17 mouse cellular contexts compared by ENCODE assay signal in the genomic region with DNA sequence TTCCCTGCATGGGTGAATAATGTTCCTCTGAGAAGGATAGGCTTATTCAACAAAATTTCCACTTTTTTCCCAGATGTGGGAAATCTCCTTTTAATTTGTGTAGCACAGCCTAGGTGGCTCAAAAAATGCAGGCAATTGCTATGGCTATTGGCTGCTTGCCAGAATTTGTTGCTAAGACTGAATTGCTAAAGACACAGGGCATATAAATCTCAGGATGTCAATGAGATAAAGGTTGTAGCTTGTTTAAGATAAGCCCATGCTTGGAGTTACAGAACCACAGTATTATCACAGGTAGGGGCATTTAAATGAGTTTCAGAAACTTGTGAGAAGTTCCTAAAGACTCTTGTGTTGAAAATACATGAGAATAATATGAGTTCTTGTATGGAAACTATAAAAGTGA.
"Had no signal": no experiment of that assay in that cellular context is flagged by ENCODE, and none has a peak within 500 bp of the region (broad histone marks: within the 10 kb centered on the region; RNA-seq: fewer than 3 reads in every experiment).

No protein-coding gene starts in this region.

- H3K9me3 ChIP-seq: kidney, embryonic 15.5 days; limb, embryonic 13.5 days; liver, embryonic 13.5 days; lung, embryonic 15.5 days had no signal

- H3K4me1 ChIP-seq: kidney, embryonic 15.5 days; limb, embryonic 13.5 days; liver, embryonic 13.5 days; lung, embryonic 15.5 days; megakaryocyte, embryonic 14.5 days had no signal

- DNase-seq: kidney, adult 8-10 months; kidney, postnatal 10 days; kidney, postnatal 36 days; left cerebral cortex, postnatal 4 days; liver, embryonic 13.5 days; lung, postnatal 10 days; lung, postnatal 36 days; thymus, adult 2 months; thymus, postnatal 14 days; thymus, postnatal 4 days had no signal

- H3K36me3 ChIP-seq: kidney, embryonic 15.5 days; limb, embryonic 13.5 days; liver, embryonic 13.5 days; lung, embryonic 15.5 days had no signal

- H3K27me3 ChIP-seq: kidney, embryonic 15.5 days; limb, embryonic 13.5 days; liver, embryonic 13.5 days; lung, embryonic 15.5 days; megakaryocyte, embryonic 14.5 days had no signal

- H3K4me3 ChIP-seq: kidney, embryonic 15.5 days; limb, embryonic 13.5 days; liver, embryonic 13.5 days; lung, embryonic 15.5 days; megakaryocyte, embryonic 14.5 days had no signal

- H3K4me2 ChIP-seq: kidney, embryonic 15.5 days; limb, embryonic 13.5 days; liver, embryonic 13.5 days; lung, embryonic 15.5 days; midbrain, embryonic 11.5 days had no signal

- H3K27ac ChIP-seq: kidney, embryonic 15.5 days; limb, embryonic 13.5 days; liver, embryonic 13.5 days; lung, embryonic 15.5 days; stomach, postnatal 0 days had no signal

- ATAC-seq: midbrain, embryonic 16.5 days had no signal

- H3K9ac ChIP-seq: kidney, embryonic 15.5 days; limb, embryonic 13.5 days; liver, embryonic 13.5 days; lung, embryonic 15.5 days had no signal
